Mouse (Mus musculus) testis, adult 2 months (tissue): ENCODE data around the gene Grk3. TPM values are rescaled to one million over a fixed set of nuclear protein-coding genes. Genes with fewer than 3 reads are reported as not detected.

ENCODE experiments used
- H3K27ac ChIP-seq: fragments of 200-500 bp; 2 replicates; pipeline ENCODE4 v1.5.1; 2012; ENCODE audit warnings: low read depth, low read length; ENCODE audit not compliant: control insufficient read depth, insufficient read depth
- H3K27me3 ChIP-seq: fragments of 200-500 bp; 2 replicates; pipeline ENCODE4 v1.6.1; 2012; ENCODE audit warnings: mild to moderate bottlenecking, low read length, moderate library complexity; ENCODE audit not compliant: control insufficient read depth, insufficient read depth
- H3K36me3 ChIP-seq: fragments of 200-500 bp; 2 replicates; pipeline ENCODE4 v1.6.1; 2012; ENCODE audit warnings: mild to moderate bottlenecking, low read length; ENCODE audit not compliant: control insufficient read depth, insufficient read depth
- H3K4me1 ChIP-seq: fragments of 200-500 bp; 2 replicates; pipeline ENCODE4 v1.6.1; 2012; ENCODE audit warnings: low read length; ENCODE audit not compliant: control insufficient read depth, insufficient read depth
- H3K4me3 ChIP-seq: fragments of 200-500 bp; 2 replicates; pipeline ENCODE4 v1.5.1; 2012; ENCODE audit warnings: low read depth, mild to moderate bottlenecking, low read length, moderate library complexity, mixed read lengths; ENCODE audit not compliant: control insufficient read depth
- CTCF ChIP-seq: fragments of 200-500 bp; IDR thresholded peaks from 2 replicates; pipeline ENCODE4 v1.5.1; 2012; ENCODE audit warnings: low read depth, mild to moderate bottlenecking, inconsistent platforms, low read length, moderate library complexity; ENCODE audit not compliant: control insufficient read depth, insufficient read depth, insufficient replicate concordance
- POLR2A ChIP-seq: fragments of 200-500 bp; IDR thresholded peaks from 2 replicates; pipeline ENCODE4 v1.6.1; 2012; ENCODE audit warnings: low read depth, mild to moderate bottlenecking, inconsistent platforms, low read length, moderate library complexity; ENCODE audit not compliant: control insufficient read depth
- polyA plus RNA-seq: library from polyadenylated mRNA; depleted of rRNA; stranded (reverse); fragments of >200 nt; gene quantifications from 2 replicates; pipeline ENCODE4 v1.2.3, GENCODE M21; 2012

Gene Grk3
- polyA plus RNA-seq, 1 experiment = 15.8 TPM

GRCm38 (mm10) chr5:112935436-112935835 is 80.2 kb downstream of the Grk3 start:
- no peaks in the 10 kb centered on the region for H3K27me3 ChIP-seq
- TF ChIP-seq POLR2A (no peak), CTCF (no peak)
- no peak overlapping the region for H3K4me3 ChIP-seq
- no peaks in the 10 kb centered on the region for H3K36me3 ChIP-seq
- no peak overlapping the region for H3K27ac ChIP-seq
- H3K4me1 ChIP-seq = no peaks in the 10 kb centered on the region

GRCm38 (mm10) chr5:112932878-112933567 is 82.6 kb downstream of the Grk3 start:
- Histone ChIP-seq H3K36me3 (no peaks in the 10 kb centered on the region), H3K4me1 (no peaks in the 10 kb centered on the region), H3K27ac (no peak overlapping the region), H3K4me3 (no peak overlapping the region), H3K27me3 (no peaks in the 10 kb centered on the region)
- no peak for TF ChIP-seq POLR2A
- TF ChIP-seq CTCF = no peak

GRCm38 (mm10) chr5:112931901-112932300 is 83.7 kb downstream of the Grk3 start:
- Histone ChIP-seq H3K4me1 (no peaks in the 10 kb centered on the region), H3K36me3 (no peaks in the 10 kb centered on the region), H3K27me3 (no peaks in the 10 kb centered on the region), H3K27ac (no peak overlapping the region), H3K4me3 (no peak overlapping the region)
- no peak for TF ChIP-seq CTCF

GRCm38 (mm10) chr5:112928201-112928881 is 87.2 kb downstream of the Grk3 start:
- H3K27ac ChIP-seq = no peak overlapping the region
- H3K27me3 ChIP-seq = no peaks in the 10 kb centered on the region
- no peak overlapping the region for H3K4me3 ChIP-seq
- H3K4me1 ChIP-seq = no peaks in the 10 kb centered on the region
- no peaks in the 10 kb centered on the region for H3K36me3 ChIP-seq
- TF ChIP-seq POLR2A (no peak), CTCF (no peak)

GRCm38 (mm10) chr5:112925422-112925821 is 90.2 kb downstream of the Grk3 start:
- H3K4me3 ChIP-seq = no peak overlapping the region
- TF ChIP-seq POLR2A (no peak), CTCF (no peak)
- H3K4me1 ChIP-seq = no peaks in the 10 kb centered on the region
- H3K27ac ChIP-seq = no peak overlapping the region
- H3K36me3 ChIP-seq = no peaks in the 10 kb centered on the region
- no peaks in the 10 kb centered on the region for H3K27me3 ChIP-seq

GRCm38 (mm10) chr5:112924806-112925205 is 90.8 kb downstream of the Grk3 start:
- Histone ChIP-seq H3K36me3 (no peaks in the 10 kb centered on the region), H3K4me1 (no peaks in the 10 kb centered on the region), H3K27me3 (no peaks in the 10 kb centered on the region), H3K4me3 (no peak overlapping the region), H3K27ac (no peak overlapping the region)
- TF ChIP-seq CTCF = no peak
- no peak for TF ChIP-seq POLR2A

- TF ChIP-seq POLR2A = no peak
- TF ChIP-seq CTCF = no peak
- H3K27me3 ChIP-seq = no peaks in the 10 kb centered on the region
- H3K4me3 ChIP-seq = no peak overlapping the region
- H3K4me1 ChIP-seq = no peaks in the 10 kb centered on the region
- H3K36me3 ChIP-seq = no peaks in the 10 kb centered on the region
- H3K27ac ChIP-seq = no peak overlapping the region
Measured at GRCm38 (mm10) chr5:112923841-112924240, 91.8 kb downstream of the Grk3 start.

- TF ChIP-seq CTCF (no peak), POLR2A (no peak)
- Histone ChIP-seq H3K36me3 (no peaks in the 10 kb centered on the region), H3K27me3 (no peaks in the 10 kb centered on the region), H3K4me1 (0 out of 2 replicates have a peak, but pooled peaks cover 2% of the 10 kb centered on the region), H3K4me3 (no peak overlapping the region), H3K27ac (no peak overlapping the region)
Measured at GRCm38 (mm10) chr5:112921914-112922313, 93.7 kb downstream of the Grk3 start.
